Mouse (Mus musculus) thymus, adult 2 months (tissue): ENCODE measurements around the gene Serpinh1.

Source experiments
- CTCF ChIP-seq: fragments of 200-500 bp; IDR thresholded peaks from 2 replicates; pipeline ENCODE4 v1.5.1; 2012; ENCODE audit warnings: mild to moderate bottlenecking, control low read depth, low read length, moderate library complexity, borderline replicate concordance; ENCODE audit not compliant: control insufficient read depth, poor library complexity, insufficient read depth; ENCODE audit errors: extremely low read depth
- POLR2A ChIP-seq: fragments of 200-500 bp; IDR thresholded peaks from 2 replicates; pipeline ENCODE4 v1.6.1; 2012; ENCODE audit warnings: mild to moderate bottlenecking, low read length, control low read depth, moderate library complexity; ENCODE audit not compliant: control insufficient read depth, poor library complexity, insufficient read depth; ENCODE audit errors: extremely low read depth

- no peak for TF ChIP-seq POLR2A
- TF ChIP-seq CTCF, result no peak
These were observed 43.0 kb upstream of the Serpinh1 start for GRCm38 (mm10) chr7:99395908-99396616.
